Mouse (Mus musculus) adrenal gland, postnatal 10 days (tissue): ENCODE data around the gene Triobp. TPM values are rescaled to one million over a fixed set of nuclear protein-coding genes. Genes with fewer than 3 reads are reported as not detected.

Source experiments
- DNase-seq: peaks from one replicate; pipeline ENCODE4 v3.0.0; 2021; ENCODE audit warnings: mixed read lengths
- long read RNA-seq, 2 experiments: library from polyadenylated mRNA; stranded (forward); transcript quantifications; one replicate each; pipeline ENCODE4 v2.0.0; 2021
- total RNA-seq, 2 experiments: library from RNA; stranded (reverse); gene quantifications; 2 replicates each; pipeline ENCODE4 v1.2.3; 2021

Gene Triobp
- 10 to 100 TPM; 87.8 to 88.2 TPM for total RNA-seq
- long read RNA-seq, experiment 1, transcript Triobp-201 (14 exons, 2,570 nt): major isoform, 147 of 186 reads
- long read RNA-seq, experiment 1, partial matches to known transcripts: 23 of 186 reads
- long read RNA-seq, experiment 1, other reads (novel, unspliced or antisense): 11 of 186 reads
- long read RNA-seq, experiment 2, transcript Triobp-201 (14 exons, 2,570 nt): major isoform, 95 of 115 reads
- long read RNA-seq, experiment 2, partial matches to known transcripts: 9 of 115 reads
- long read RNA-seq, experiment 2, other reads (novel, unspliced or antisense): 9 of 115 reads

DNA sequence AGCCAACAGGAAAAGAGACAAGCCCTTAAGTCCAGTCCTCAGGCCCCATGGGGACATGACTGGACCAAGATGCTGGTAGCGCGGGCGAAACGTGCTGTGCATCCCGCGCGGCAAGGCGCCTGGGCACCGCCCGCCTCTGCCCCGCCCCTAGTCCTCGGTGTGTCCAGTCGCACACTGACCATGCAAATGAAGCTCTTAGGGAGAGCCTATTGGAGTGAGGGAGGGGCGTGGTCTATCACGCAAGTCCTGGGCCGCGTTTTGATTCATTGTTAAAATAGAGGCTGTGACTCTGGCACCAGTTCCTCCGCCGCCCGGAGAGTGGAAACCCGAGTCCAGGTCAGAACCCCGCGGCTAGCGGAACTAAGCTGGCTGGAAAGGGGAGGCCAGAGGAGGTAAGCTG, at the start of gene Triobp:
Gene Triobp (plus strand): TSS at position 68 of the 400 bp plus-strand sequence.
- peak; percentile 90 for DNase-seq

DNA sequence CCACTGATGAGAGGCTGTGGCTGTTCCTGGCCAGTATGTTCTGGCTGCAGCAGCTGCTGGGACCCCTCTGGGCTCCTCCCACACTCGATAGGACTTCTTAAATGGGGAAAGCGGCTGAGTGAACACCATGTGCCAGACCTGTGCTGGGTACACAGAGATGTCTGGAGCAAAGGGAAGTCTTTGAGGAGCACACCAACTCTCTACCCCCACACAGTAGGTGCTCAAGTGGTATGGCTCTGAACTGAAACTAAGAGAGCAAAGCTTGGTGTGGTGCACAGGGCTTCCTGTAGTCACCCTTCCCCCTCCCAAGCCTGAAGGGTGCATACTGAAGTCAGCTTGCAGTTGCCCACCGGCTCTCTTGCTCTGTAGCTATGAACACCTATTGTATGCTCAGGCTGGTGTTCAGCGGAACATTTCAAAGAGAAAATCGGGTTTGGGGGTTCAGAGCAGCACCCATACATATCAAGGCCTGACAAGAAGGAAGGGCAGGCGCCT, 49.0 kb upstream of the Triobp start:
- DNase-seq: no peak

DNA sequence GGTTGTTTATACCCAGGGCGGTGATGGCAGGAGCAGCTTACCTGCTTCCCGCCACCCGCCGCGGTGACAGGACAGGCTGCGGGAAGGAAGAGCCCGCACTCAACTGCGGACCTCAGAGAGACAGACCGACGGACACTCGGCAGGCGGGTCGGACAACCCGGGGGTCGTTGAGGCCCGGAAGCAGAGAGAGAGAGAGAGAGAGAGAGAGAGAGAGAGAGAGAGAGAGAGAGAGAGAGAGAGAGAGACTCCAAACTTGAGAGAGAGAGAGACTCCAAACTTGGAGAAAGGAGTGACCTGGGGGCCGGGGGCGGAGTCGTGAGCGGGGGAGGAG, 48.1 kb upstream of the Triobp start, which contains the start of gene Gm49510:
Gene Gm49510 (plus strand): TSS at position 259 of the 331 bp plus-strand sequence.
- no peak for DNase-seq

DNA sequence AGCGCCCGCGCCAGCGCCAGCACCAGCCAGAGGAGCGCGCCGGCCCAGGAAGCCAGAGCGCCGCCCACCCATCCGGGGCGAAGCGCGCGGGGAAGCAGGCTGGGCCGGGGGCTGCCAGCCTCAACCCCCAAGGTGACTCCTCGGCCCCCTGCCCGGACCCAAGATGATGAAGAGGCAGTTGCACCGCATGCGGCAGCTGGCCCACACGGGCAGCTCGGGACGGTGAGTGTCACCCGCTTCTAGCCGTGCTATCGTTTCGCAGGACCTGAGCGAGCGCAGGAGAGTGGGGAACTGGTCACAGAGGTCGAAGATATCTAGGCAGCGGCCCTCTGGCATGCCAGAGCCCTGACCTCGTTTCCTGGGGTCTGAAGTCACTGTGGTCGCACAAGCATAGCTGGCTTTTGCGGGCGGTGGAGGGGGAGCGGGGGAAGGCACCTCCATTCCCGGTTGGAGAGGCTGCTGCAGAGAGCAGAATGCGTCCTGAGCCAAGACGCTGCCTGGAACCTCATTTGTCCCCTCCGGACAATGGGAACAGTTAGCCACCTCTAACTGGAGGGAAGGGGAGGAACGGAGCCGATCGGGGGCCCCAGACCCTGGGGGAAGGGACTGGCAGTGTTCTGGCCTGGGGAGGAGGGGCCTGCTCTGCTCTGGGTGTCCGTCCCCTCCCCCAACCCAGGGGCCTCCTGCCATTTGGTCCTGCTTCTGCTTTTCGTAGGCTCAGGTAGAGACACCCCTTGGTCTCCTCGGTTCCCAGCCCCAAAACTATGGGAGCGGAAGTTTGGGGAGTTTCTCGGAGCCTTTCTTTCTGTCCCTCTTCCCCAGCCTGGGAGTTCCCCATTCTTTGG, 47.6 kb upstream of the Triobp start, which contains the start of gene Sh3bp1:
Gene Sh3bp1 (plus strand): TSS at position 29 of the 845 bp plus-strand sequence.
- peak; percentile 80 for DNase-seq

DNA sequence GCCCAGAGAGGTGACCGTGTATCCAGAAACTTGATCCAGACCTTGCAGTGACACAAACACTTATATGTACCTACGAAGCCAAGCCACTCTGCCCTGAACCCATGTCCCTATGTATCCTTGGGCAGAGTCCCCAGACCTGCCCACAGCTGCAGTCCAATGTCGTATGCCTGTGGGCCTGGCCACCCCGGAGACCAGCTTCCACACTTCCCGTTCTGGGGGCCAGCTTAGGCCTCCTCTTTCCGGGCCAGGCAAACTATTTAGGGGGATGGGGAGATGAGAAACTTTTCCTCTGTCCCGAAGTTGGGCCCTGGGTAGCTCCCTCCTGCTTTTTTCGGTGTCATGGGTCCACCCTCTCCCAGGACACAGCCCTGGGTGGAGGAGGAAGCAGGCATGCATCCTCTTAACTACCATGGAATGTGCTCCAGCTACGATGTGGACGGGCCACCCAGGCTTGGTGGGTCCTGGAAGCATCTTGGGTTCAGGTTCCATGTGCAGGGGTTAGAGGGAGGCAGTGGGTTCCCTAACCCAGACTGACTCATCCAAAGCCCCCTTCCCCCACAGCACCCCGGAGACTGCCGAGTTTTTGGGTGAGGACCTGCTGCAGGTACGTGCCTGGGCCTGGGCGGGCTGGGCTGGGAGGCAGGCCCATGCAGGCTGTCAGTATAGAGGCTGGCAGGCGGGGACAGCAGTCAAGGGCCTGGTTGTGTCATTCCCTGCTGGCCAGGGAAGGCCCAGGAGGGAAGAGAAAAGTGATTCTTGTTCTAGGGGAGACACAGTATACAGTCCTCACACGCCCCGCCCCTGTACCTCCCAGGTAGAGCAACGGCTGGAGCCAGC, 46.7 kb upstream of the Triobp start:
- DNase-seq: no peak

DNA sequence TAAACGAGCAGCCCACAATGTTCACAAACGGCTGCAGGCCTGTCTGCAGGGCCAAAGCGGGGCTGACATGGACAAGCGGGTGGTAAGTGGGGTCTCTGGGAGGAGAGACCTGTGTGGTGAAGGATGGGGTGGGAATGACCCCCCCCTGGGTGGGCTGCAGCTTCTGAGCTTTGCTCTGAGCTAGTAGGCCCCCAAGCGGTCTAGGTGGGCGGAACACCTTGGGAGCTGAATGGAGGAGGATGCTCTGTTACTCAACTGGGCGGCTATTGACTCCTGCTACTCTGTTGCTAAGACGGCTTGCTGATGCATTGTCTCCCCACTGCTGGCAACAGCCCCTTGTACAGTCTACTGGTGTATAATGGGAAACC, 46.1 kb upstream of the Triobp start:
- DNase-seq: no peak

DNA sequence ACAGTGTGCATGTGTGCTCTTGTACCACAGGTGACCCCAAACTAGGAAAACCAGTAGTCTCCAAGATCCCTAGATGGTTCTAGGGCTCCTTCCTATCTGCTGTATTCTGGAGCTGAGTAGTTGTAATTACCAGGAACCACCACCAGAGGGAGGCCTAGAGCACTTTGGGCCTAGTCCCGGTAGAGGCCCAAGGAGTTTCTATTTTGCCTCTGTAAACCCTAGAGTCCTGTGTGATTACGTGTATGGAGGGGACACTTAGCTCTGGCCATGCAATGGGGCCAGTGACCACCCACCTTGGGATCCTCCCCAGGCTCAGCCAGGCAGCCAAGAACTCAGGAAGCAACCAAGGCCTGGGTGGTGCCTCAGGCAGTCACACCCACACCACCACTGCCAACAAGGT, 44.3 kb upstream of the Triobp start:
- peak; percentile 92 for DNase-seq

DNA sequence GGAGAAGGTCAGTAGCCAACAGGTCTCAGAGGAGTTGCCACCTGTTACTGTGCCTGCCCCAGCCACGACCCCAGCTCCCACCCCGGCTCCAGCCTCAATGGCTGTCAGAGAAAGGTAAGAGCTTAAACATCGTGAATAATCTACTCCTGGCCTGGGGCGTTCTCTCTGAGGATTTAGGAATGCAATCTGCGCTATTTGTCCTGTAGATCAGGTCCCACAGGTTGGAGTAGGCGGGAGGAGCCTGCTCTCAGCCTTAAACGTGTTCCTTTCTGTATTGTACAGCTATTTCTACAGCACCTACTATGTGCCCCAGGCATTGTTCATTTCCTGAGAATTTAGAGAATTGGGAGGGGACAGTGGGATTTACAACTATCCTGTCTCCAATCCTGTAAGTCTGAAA, 39.1 kb upstream of the Triobp start:
- no peak for DNase-seq

DNA sequence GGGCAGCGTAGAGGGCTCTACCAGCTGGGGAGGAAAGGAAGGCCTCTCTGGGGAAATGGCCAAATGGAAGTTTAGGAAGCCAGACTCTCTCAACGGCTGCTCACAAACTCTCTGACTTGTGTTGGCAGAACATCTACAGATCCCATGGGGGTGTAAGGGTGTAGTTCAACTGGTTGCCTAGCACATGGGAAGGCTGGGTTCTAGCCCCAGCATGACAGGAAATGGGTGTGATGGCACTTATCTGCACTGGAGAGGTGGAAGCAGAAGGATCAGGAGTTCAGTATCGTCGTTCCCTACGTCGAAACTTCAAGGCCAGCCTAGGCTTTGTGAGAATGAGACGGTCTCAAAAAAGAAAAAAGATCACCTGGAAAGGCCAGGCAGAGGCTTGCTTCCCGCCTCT, 38.5 kb upstream of the Triobp start:
- no peak for DNase-seq

DNA sequence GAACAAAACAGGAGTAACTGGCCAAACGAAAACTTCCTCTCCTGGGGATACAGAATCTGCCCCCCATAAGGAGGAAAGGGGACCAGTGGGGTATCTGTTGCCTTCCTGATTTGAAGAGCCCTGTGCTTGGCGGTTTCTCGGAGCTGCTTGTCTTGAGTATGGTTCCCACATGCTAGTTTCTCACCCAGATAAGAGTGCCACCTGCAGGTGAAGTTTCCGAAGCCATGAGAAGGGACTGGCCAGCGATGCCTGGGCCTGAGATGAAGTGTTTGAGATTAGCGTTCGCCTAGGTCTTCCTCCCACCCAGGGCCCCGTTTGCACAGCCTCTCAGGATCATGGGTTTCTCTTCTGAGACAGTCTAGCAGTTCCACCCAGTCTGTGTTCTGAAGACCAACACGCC, 35.5 kb upstream of the Triobp start:
- peak; percentile 58 for DNase-seq

DNA sequence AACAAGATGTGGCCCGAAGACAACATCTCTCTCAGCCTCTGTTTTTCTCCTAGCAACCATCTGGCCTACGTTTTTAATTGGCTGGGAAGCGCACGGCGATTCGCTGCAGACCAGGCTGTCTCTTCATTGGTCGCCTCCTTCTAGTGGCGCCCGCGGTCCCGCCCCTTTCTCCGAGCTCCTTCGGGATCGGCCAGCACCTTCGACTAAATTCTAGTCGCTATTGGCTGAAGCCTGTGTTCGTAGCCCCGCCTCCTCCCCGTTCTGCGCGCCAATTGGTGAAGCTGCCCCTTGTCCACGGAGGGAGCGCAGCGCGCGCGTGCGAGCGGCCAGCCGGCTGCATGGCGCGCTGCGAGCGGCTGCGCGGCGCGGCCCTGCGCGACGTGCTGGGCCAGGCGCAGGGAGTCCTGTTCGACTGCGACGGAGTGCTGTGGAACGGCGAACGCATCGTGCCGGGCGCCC, 33.9 kb upstream of the Triobp start, which contains the start of gene Pdxp:
Gene Pdxp (plus strand): TSS at position 288 of the 459 bp plus-strand sequence.
- DNase-seq: peak; percentile 95

DNA sequence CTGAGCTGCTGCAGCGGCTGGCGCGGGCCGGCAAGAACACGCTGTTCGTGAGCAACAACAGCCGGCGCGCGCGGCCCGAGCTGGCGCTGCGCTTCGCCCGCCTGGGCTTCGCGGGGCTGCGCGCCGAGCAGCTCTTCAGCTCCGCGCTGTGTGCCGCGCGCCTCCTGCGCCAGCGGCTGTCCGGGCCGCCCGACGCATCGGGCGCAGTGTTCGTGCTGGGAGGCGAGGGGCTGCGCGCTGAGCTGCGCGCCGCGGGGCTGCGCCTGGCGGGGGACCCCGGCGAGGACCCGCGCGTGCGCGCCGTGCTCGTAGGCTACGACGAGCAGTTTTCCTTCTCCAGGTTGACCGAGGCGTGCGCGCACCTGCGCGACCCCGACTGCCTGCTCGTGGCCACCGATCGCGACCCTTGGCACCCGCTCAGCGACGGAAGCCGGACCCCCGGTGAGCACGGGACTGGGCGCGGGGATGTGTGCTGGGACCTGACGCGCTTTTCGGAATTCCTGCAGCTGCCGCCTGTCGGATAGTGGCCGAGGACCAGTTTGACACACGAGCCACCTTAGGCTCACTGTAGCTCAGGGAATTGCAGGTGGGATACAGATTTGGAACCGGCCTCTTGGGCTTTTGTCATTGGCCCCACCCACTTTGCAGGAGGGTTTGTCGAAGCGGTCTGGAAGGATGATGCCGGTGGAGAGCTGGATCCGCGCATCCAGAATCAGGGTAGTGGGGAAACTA, 33.3 kb upstream of the Triobp start:
- DNase-seq: no peak

DNA sequence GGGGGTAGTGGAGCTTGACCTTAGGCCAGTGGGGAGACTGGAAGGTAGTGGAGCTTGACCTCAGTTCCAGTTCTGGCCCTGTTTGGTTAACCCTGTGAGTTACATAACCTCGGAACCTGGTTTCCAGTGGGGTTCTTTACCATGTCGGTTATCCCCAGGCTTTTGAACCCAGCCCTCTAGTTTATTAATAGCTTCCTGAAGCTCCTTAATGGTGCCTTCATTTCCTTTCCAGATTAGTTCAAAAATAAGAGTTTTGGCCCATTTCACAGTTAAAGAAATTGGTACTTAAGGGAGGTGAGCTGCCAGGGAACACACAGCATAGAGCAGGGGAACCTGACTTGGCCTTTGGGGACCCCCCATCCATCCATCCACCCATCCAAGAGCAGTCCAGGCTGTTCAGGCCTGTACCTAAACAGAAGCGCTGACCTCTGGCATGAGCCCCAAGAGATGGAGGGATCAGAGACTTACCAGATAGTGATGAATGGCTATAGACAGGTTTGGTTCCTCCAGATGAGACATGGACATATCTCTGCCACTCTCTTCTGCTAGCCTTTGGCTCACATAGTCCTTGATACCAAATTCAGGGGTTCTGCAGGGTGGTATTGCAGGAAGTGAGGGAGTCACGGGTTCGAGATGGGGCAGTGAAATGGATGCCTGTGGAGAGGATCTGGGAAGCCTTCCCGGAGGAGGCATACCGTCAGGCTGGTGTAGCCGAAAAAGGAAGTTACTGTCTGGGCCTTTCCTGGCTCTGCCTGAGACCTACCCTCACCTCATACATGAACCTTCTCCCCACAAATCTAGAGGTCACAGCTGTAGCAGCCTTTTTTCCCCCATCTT, 32.5 kb upstream of the Triobp start:
- DNase-seq: no peak

DNA sequence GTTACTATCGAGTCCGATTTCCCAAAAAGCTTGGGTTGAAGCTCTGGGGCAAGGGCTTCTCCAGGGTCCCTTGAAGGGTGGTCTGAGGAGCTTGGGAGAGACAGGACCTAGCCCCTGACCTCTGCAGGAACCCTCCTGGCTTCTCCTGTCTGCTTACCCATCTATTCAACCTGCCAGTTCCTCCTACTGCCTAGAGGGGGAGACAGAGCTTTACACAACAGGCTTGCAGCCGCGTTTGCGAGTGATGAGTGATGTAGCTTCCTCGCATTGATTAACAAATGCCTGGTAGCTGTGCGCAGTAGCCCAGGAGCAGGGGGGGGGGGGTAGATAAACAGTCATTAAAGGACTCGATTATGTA, 31.9 kb upstream of the Triobp start:
- peak; percentile 77 for DNase-seq

DNA sequence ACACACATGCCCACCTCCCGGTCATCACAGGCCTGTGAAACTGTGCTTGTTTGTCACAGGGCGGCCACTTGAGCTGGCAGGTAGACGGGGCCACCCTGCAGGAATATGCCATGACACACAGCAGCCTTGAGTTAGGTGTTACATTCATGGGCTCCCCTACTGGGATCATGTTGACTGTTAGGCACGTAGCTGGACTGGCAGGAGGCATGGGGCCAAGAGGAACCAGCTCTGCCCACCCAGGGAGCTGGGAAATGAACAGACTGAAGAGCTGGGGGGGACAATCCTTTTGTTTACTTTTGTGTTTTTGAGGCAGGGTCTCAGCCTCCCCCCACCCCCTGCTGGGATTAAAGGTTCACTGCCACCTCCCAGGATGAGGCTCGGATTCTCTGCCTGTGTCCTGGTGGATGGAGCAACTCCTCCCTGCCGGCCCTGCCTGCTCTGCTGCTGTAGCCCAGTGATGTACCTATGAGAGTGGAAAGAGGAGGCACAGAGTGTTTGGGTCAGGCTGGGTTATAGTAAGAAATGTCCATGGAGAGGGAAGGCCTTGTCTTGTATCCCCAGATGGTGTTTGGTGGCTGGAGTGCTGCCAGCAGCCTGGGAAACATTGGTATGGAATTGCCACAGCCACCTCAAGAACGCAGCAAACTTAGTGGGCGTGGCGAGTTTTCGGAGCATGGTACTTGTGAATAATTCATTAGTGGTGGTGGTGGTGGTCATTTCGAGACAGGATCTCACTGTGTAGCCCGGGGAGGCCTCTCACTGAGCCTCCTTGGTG, 31.3 kb upstream of the Triobp start:
- no peak for DNase-seq

DNA sequence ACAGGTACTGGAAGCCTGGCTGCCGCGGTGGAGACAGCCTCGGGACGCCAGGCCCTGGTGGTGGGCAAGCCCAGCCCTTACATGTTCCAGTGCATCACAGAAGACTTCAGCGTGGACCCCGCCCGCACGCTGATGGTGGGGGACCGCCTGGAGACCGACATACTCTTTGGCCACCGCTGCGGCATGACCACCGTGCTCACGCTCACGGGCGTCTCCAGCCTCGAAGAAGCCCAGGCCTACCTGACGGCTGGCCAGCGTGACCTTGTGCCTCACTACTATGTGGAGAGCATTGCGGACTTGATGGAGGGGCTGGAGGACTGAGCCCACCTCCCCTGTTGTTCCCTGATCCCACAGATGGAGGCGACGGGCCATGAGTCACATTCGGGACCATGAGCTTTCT, 29.4 kb upstream of the Triobp start:
- no peak for DNase-seq

DNA sequence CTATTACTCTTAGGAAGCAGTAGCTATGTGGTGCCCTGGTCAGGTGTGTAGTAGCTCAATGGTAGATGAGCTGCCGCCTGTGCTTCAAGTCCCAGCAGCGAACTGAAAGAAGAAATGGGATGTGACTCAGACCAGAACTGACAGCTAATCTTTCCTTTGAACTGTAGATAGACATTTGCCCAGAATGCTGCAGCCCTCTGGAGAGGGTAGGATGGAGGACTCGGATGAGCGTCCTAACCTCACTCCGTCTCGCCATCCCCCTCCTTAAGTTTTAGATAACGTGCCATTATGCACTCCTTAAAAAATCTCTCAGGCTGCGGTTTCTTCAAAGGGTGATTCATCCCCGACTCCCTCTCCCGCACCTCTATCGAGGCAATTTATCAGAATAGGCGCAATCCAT, 27.6 kb upstream of the Triobp start:
- no peak for DNase-seq

DNA sequence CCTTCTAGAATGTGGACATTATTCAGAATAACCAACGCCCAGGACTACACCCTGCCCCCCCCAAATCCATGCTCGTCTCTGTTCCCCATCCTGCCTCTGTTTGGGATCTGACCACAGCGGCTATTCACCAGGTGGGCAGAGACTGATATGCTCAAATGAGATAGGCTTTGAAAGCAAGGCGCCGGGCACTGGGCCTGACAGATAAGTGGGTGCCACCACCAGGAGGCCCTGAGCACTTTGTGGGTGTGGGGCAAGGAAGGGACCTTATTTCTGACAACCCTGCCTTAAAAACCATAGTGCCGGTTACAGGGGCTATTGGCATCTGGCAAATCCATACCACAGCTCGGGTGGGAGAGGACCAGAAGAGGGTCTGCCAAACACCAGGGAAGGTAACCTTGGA, 24.8 kb upstream of the Triobp start:
- no peak for DNase-seq

DNA sequence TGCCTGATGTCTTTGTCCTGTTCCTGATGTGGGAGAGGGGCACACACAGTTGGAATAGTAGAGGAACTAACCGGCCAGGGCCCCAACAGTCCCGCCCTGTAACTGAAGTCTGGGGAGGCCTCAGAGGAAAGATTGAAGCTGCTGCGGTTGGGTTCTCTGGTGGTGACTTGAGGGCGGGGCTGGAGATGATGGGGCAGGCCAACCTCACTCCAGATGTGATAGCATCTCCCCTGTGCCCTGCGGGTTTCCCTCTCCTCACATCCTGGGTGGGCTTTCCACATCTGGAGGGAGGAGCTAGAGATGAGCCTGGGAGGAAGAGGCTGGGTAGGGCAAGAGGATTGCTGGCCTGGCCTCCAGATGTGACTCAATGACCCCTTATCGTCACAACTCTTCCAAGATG, 23.9 kb upstream of the Triobp start:
- no peak for DNase-seq

DNA sequence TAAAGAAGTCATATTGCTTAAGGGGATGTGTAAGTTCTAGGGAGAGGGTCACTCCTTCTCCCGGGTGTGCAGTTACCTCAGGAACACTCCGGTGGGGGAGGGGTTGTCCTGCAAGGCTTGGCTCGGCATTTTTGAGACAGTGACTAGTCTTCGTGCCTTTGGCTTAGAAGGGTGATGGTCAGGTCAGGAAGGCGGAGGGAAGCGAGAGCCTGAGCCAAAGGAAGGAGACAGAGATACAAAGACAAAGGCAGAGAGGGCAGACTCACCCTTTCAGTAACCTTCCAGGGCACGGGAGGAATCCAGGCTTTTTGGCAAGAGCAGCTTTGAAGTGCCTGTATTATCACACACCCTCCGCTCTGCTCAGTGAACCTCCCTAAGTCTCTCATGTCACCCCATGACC, 22.4 kb upstream of the Triobp start:
- DNase-seq: peak; percentile 69
